Mouse (Mus musculus): ENCODE measurements around the gene Ppp1r12b. TPM values are rescaled to one million over a fixed set of nuclear protein-coding genes. Genes with fewer than 3 reads are reported as not detected.

Gene Ppp1r12b
- polyA plus RNA-seq, 1 experiment from 2014 or later = 3.2 TPM

DNA sequence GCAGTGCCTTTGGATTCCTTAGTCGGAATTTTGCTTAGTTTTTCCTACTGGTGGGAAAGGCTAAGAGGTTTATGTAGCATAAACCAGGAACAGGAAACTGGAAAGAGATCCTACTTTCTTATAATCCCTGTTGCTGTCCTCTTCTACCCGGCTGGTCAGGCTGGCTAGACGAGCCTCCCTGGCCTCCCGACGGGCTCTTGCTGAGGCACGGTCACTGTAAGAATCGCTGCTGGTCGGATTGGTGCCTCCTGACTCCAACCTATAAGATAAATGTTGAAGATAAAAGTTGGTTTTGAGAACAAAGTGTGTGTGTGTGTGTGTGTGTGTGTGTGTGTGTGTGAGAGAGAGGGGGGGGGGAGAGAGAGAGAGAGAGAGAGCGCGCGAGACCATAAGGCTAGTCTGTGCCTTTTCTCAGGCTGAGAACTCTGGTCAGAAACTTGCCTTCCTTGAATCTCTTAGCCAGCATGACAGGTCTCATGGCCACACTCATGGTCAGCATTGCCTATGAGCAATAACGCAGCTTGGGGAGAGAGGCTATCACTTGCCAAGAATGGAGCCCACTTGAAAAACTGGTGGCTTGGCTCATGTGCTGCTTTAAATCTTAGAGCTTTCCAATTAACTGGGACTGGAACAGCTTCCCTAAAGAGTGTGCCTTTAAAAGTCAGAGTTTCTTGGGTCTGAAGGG lies 178.4 kb downstream of the Ppp1r12b start:
- H3K9ac ChIP-seq (ENCODE audit: low read depth, low read length) = no peak overlapping the region
- H3K4me1 ChIP-seq (replicated peaks; ENCODE audit: insufficient read depth, low read length) = peaks cover 12% of the 10 kb centered on the region
- 57% methylated on average over 12 of the region's 12 CpGs for WGBS

GRCm38 (mm10) chr1:134775631-134776030 lies 180.1 kb downstream of the Ppp1r12b start:
- Histone ChIP-seq H3K9ac (ENCODE audit: low read depth, low read length) (no peak overlapping the region), H3K4me2 (ENCODE audit: low read length) (no peak overlapping the region), H3K4me3 (replicated peaks; ENCODE audit: low read depth, low read length) (no peak overlapping the region), H3K27me3 (ENCODE audit: insufficient read depth, low read length) (no peaks in the 10 kb centered on the region), H3K36me3 (ENCODE audit: insufficient read depth, low read length) (no peaks in the 10 kb centered on the region), H3K4me1 (replicated peaks; ENCODE audit: insufficient read depth, low read length) (peaks cover 14% of the 10 kb centered on the region), H3K27ac (peak overlapping the region; percentile 87), H3K9me3 (replicated peaks; ENCODE audit: low read length) (no peaks in the 10 kb centered on the region)
- 39% methylated on average over 3 of the region's 3 CpGs for WGBS
- DNase-seq (ENCODE audit: low spot score) (no peak), ATAC-seq (replicated peaks; ENCODE audit: low FRiP score, low read depth) (no peak)
- no peak for TF ChIP-seq CTCF (IDR thresholded peaks at IDR 0.05; ENCODE audit: low read depth)

More for the DNA sequence above, 178.4 kb downstream of the Ppp1r12b start:
- no peaks in the 10 kb centered on the region for H3K9me3 ChIP-seq (replicated peaks; ENCODE audit: low read length)
- no peak overlapping the region for H3K4me2 ChIP-seq (ENCODE audit: low read length)
- no peaks in the 10 kb centered on the region for H3K36me3 ChIP-seq (ENCODE audit: insufficient read depth, low read length)
- DNase-seq (ENCODE audit: low spot score) (no peak), ATAC-seq (replicated peaks; ENCODE audit: low FRiP score, low read depth) (no peak)
- no peaks in the 10 kb centered on the region for H3K27me3 ChIP-seq (ENCODE audit: insufficient read depth, low read length)
- H3K4me3 ChIP-seq (replicated peaks; ENCODE audit: low read depth, low read length) = no peak overlapping the region
- TF ChIP-seq CTCF (IDR thresholded peaks at IDR 0.05; ENCODE audit: low read depth) = no peak
- H3K27ac ChIP-seq = no peak overlapping the region

GRCm38 (mm10) chr1:134774728-134775287 lies 180.9 kb downstream of the Ppp1r12b start:
- DNase-seq (ENCODE audit: low spot score) (peak; percentile 69), ATAC-seq (replicated peaks; ENCODE audit: low FRiP score, low read depth) (no peak)
- WGBS = 36% methylated on average over 6 of the region's 6 CpGs
- Histone ChIP-seq H3K4me3 (replicated peaks; ENCODE audit: low read depth, low read length) (no peak overlapping the region), H3K4me1 (replicated peaks; ENCODE audit: insufficient read depth, low read length) (peaks cover 14% of the 10 kb centered on the region), H3K27ac (peak overlapping the region; percentile 87), H3K4me2 (ENCODE audit: low read length) (no peak overlapping the region), H3K27me3 (ENCODE audit: insufficient read depth, low read length) (no peaks in the 10 kb centered on the region), H3K9me3 (replicated peaks; ENCODE audit: low read length) (no peaks in the 10 kb centered on the region), H3K36me3 (ENCODE audit: insufficient read depth, low read length) (no peaks in the 10 kb centered on the region), H3K9ac (ENCODE audit: low read depth, low read length) (no peak overlapping the region)
- TF ChIP-seq CTCF (IDR thresholded peaks at IDR 0.05; ENCODE audit: low read depth) = peak; percentile 18; the same call in 1 of the 2 replicates

- peak overlapping the region; percentile 87 for H3K27ac ChIP-seq
- 63% methylated on average over 2 of the region's 2 CpGs for WGBS
- H3K9me3 ChIP-seq (replicated peaks; ENCODE audit: low read length) = no peaks in the 10 kb centered on the region
- no peak overlapping the region for H3K4me2 ChIP-seq (ENCODE audit: low read length)
- no peak overlapping the region for H3K9ac ChIP-seq (ENCODE audit: low read depth, low read length)
- no peak for TF ChIP-seq CTCF (IDR thresholded peaks at IDR 0.05; ENCODE audit: low read depth)
- no peak for ATAC-seq (replicated peaks; ENCODE audit: low FRiP score, low read depth)
- H3K4me3 ChIP-seq (replicated peaks; ENCODE audit: low read depth, low read length) = no peak overlapping the region
- H3K27me3 ChIP-seq (ENCODE audit: insufficient read depth, low read length) = no peaks in the 10 kb centered on the region
- DNase-seq (ENCODE audit: low spot score) = peak; percentile 84
- H3K36me3 ChIP-seq (ENCODE audit: insufficient read depth, low read length) = no peaks in the 10 kb centered on the region
- H3K4me1 ChIP-seq (replicated peaks; ENCODE audit: insufficient read depth, low read length) = peaks cover 14% of the 10 kb centered on the region
These were observed 181.5 kb downstream of the Ppp1r12b start for GRCm38 (mm10) chr1:134774247-134774646.

- WGBS = 33% methylated on average over 12 of the region's 12 CpGs
- H3K4me2 ChIP-seq (ENCODE audit: low read length) = no peak overlapping the region
- H3K4me3 ChIP-seq (replicated peaks; ENCODE audit: low read depth, low read length) = no peak overlapping the region
- no peak for TF ChIP-seq CTCF (IDR thresholded peaks at IDR 0.05; ENCODE audit: low read depth)
- no peaks in the 10 kb centered on the region for H3K27me3 ChIP-seq (ENCODE audit: insufficient read depth, low read length)
- no peaks in the 10 kb centered on the region for H3K9me3 ChIP-seq (replicated peaks; ENCODE audit: low read length)
- DNase-seq (ENCODE audit: low spot score) (no peak), ATAC-seq (replicated peaks; ENCODE audit: low FRiP score, low read depth) (no peak; the same call in 1 of the 2 replicates)
- H3K9ac ChIP-seq (ENCODE audit: low read depth, low read length) = no peak overlapping the region
- H3K4me1 ChIP-seq (replicated peaks; ENCODE audit: insufficient read depth, low read length) = peaks cover 14% of the 10 kb centered on the region
- H3K27ac ChIP-seq = peak overlapping the region; percentile 87
- no peaks in the 10 kb centered on the region for H3K36me3 ChIP-seq (ENCODE audit: insufficient read depth, low read length)
These were observed 182.5 kb downstream of the Ppp1r12b start for GRCm38 (mm10) chr1:134773256-134773655.

DNA sequence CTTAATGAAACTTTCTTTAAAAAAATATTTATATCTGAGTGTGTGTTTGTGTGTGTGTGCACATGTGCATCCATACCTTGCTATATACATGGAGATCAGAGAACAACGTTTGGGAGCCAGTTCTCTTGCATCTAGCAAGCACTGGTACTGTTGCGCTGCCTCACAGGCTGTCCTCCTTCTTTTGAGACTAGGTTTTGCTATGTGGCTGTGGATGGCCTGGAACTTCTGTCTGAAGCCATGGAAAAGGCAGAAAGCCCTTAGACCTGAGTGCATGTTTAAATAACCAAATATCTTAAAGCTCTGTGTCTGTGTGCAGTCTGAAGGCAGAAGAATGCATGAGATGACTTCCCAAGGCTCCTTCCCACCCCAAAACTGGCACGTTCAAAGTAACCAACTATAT lies 182.9 kb downstream of the Ppp1r12b start:
- Histone ChIP-seq H3K9me3 (replicated peaks; ENCODE audit: low read length) (no peaks in the 10 kb centered on the region), H3K4me3 (replicated peaks; ENCODE audit: low read depth, low read length) (no peak overlapping the region), H3K36me3 (ENCODE audit: insufficient read depth, low read length) (no peaks in the 10 kb centered on the region), H3K4me2 (ENCODE audit: low read length) (no peak overlapping the region), H3K4me1 (replicated peaks; ENCODE audit: insufficient read depth, low read length) (peaks cover 14% of the 10 kb centered on the region), H3K27ac (no peak overlapping the region), H3K27me3 (ENCODE audit: insufficient read depth, low read length) (no peaks in the 10 kb centered on the region), H3K9ac (ENCODE audit: low read depth, low read length) (no peak overlapping the region)
- whole genome bisulfite sequencing = 65% methylated on average over 3 of the region's 3 CpGs
- TF ChIP-seq CTCF (IDR thresholded peaks at IDR 0.05; ENCODE audit: low read depth) = no peak
- ATAC-seq (replicated peaks; ENCODE audit: low FRiP score, low read depth) (no peak), DNase-seq (ENCODE audit: low spot score) (no peak)
